Mouse (Mus musculus) cerebellum, adult 2 months (tissue): ENCODE measurements around the gene Kdelr3. TPM values are rescaled to one million over a fixed set of nuclear protein-coding genes. Genes with fewer than 3 reads are reported as not detected.

Experiments used
- DNase-seq, 2 experiments: peaks; one replicate each; pipeline ENCODE4 v3.0.0; 2021
- H3K27ac ChIP-seq: fragments of 200-500 bp; 2 replicates; pipeline ENCODE4 v1.5.1; 2012; ENCODE audit warnings: low read length, control low read depth, inconsistent platforms; ENCODE audit not compliant: insufficient read depth
- H3K27me3 ChIP-seq: fragments of 200-500 bp; 2 replicates; pipeline ENCODE4 v1.6.1; 2012; ENCODE audit warnings: inconsistent platforms, mild to moderate bottlenecking, low read length, moderate library complexity; ENCODE audit not compliant: control insufficient read depth, insufficient read depth
- H3K4me1 ChIP-seq: fragments of 200-500 bp; 2 replicates; pipeline ENCODE4 v1.6.1; 2011; ENCODE audit warnings: low read length; ENCODE audit not compliant: control insufficient read depth, insufficient read depth
- H3K4me3 ChIP-seq: fragments of 200-500 bp; replicated peaks from 2 replicates; pipeline ENCODE3; 2011; ENCODE audit warnings: mild to moderate bottlenecking, low read depth, low read length, control low read depth; ENCODE audit not compliant: insufficient read depth
- CTCF ChIP-seq: fragments of 200-500 bp; IDR thresholded peaks from 2 replicates; pipeline ENCODE4 v1.5.1; 2011; ENCODE audit warnings: low read depth, mild to moderate bottlenecking, control low read depth, low read length, moderate library complexity, borderline replicate concordance; ENCODE audit not compliant: insufficient read depth
- POLR2A ChIP-seq: fragments of 200-500 bp; IDR thresholded peaks from 2 replicates; pipeline ENCODE4 v1.6.1; 2011; ENCODE audit warnings: low read length, control low read depth, borderline replicate concordance; ENCODE audit not compliant: insufficient read depth
- WGBS: fragments of 180-500 bp; shearing (Covaris S2); methylation state at CpG from one replicate; pipeline ENCODE4 v1.1.7; 2018; 5-methylcytosine and 5-hydroxymethylcytosine counted together
- polyA plus RNA-seq: library from polyadenylated mRNA; depleted of rRNA; stranded (reverse); fragments of >200 nt; gene quantifications from 2 replicates; pipeline ENCODE4 v1.2.3, GENCODE M21; 2012

Kdelr3 gene
- polyA plus RNA-seq, 1 experiment: 1.7 TPM

DNA sequence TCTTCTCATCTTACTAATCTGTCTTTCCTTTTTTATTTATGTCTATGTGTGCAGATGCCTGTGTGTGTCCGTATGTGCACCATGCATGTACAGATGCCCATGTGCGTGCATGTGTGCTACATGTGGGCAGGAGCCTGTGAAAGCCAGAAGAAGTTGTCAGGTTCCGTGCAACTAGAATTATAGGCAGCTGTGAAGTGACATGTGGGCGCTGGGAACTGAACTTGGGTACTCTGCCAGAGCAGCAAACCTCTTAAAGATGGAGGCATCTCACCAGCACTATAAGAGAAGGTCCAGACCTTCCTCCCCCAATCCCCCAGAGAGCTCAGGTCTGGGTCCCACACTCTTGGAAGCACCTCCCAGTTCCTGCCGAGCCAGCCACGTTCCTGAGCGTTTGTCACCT is 9.8 kb upstream of the Kdelr3 start:
- WGBS: 28% methylated on average over 7 of the region's 7 CpGs
- Histone ChIP-seq H3K4me1 (peaks cover 5% of the 10 kb centered on the region), H3K4me3 (no peak overlapping the region), H3K27me3 (peaks cover 4% of the 10 kb centered on the region), H3K27ac (no peak overlapping the region)
- DNase-seq: no peak
- TF ChIP-seq CTCF (no peak), POLR2A (no peak)

DNA sequence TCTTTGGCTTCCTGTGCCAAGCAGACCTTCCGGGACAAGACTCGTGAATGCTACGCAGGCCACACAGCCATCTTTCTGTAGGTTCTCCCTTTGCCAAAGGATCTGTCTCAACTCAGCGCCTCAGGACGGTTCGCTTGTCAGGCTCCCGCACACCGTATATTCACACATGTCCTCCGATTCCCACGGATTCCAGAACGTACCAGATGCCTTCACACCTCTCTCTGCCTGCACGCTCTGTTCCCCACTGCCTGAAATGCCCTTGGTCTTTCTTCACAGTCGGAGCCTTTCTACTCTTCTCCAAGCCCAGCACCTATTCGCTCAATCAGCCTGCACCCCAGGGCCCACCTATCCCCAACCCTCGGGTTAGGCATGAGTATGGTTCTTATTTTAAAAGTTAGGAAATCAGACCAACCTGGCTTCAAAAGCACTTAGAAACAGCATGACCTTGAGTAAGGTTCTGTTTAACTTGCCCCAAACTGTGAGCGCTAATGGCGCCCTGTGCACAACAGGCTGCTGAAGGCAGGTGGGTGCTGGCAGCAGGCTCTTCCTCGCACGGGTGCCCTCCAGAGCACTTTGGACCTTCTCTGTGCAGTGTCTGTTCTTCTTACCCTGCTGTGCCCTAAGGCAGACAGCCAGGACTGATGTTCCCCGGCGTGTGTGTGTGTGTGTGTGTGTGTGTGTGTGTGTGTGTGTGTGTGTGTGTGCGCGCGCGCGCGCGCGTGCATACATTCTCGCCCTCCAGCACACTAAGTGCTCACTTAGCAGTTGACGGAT is 9.0 kb upstream of the Kdelr3 start:
- WGBS: 43% methylated on average over 31 of the region's 31 CpGs
- Histone ChIP-seq H3K4me3 (no peak overlapping the region), H3K4me1 (peaks cover 5% of the 10 kb centered on the region), H3K27ac (no peak overlapping the region), H3K27me3 (peaks cover 4% of the 10 kb centered on the region)
- no peak for TF ChIP-seq POLR2A
- TF ChIP-seq CTCF: no peak
- DNase-seq: no peak

DNA sequence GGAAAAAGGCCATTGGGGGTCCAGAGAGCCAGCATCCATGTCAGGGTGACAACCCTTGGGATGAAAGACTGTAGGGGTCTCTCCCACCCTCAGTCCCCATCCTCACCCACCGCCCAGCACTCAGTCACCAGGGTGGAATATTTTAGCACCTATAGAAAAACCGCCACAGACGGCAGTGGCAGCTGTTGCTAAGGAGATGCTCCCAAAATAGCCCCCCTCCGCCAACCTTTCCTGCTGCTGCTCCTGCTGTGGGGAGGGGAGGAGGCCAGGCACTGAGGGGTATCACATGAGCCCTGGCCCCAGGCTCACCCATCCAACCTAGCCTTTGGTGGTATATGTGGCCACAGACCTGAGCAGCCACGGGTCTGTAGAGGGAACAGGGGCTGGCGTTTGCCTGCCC is 6.2 kb upstream of the Kdelr3 start:
- no peak for TF ChIP-seq POLR2A
- TF ChIP-seq CTCF: no peak
- Histone ChIP-seq H3K27me3 (peaks cover 4% of the 10 kb centered on the region), H3K4me3 (no peak overlapping the region), H3K4me1 (peaks cover 5% of the 10 kb centered on the region; the same call in 1 of the 2 replicates), H3K27ac (no peak overlapping the region)
- 69% methylated on average over 6 of the region's 6 CpGs for WGBS
- DNase-seq: no peak

DNA sequence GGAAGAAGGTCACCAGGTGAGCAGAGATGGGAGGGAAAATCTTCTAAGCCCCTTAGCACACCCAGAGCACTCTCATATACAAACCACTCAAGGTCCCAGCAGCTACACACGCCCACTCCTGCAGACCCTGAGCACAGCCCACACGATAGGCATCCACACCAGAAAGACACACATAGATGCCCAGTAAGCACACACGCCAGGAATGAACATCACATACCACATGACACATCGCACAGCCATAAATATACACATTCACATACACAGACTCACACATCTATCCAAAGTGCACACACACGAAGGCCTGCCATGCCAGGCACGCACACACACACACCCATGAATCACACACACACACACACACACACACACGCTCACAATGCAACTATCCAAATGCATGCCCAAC is 5.8 kb upstream of the Kdelr3 start:
- Histone ChIP-seq H3K4me1 (peaks cover 5% of the 10 kb centered on the region; the same call in 1 of the 2 replicates), H3K27ac (no peak overlapping the region), H3K4me3 (no peak overlapping the region), H3K27me3 (peaks cover under 1% of the 10 kb centered on the region)
- WGBS: 91% methylated on average over 7 of the region's 7 CpGs
- DNase-seq: no peak
- TF ChIP-seq POLR2A: no peak
- TF ChIP-seq CTCF: no peak

DNA sequence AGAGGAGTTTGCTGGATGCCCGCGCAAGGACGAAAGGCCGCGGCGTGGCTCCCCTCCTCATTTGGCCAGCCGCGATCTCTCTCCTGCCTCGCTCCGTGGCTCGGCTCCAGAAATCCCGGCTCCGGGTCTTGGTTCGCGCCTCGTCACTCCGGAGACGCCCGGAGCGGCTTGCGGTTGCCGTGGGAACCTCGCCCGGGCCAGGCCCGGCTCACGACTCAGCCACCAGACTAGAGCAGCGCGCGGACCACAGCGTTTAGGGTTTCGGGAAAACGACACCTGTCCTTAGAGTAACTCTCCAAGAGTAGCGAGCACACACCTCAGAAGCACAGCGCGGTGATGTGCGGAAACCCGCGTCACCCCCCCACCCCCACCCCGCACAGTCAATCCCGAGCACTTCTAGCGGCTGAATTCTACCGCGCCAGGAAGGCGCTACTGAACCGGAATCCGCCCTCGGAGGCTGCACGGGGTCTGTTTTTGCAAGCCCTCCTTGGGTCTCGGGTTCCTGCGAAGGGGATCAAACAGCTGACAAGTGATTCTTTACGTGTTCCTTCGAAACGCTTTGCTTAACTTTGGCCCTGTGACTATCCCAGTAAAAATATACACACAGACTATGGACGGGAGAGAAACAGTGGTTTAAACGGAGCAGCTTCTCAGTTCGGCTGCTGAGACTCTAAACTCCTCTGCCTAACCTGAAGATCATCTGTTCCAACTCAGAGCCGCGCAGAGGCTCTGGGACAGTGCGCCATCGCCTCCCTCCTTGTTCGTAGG is 4.5 kb upstream of the Kdelr3 start:
- Histone ChIP-seq H3K27me3 (no peaks in the 10 kb centered on the region; the same call in 1 of the 2 replicates), H3K27ac (no peak overlapping the region), H3K4me3 (peak overlapping the region; percentile 56), H3K4me1 (peaks cover 2% of the 10 kb centered on the region; the same call in 1 of the 2 replicates)
- peak; percentile 78 to 79 for DNase-seq
- TF ChIP-seq POLR2A: no peak
- TF ChIP-seq CTCF: no peak
- 6% methylated on average over 61 of the region's 61 CpGs for WGBS

DNA sequence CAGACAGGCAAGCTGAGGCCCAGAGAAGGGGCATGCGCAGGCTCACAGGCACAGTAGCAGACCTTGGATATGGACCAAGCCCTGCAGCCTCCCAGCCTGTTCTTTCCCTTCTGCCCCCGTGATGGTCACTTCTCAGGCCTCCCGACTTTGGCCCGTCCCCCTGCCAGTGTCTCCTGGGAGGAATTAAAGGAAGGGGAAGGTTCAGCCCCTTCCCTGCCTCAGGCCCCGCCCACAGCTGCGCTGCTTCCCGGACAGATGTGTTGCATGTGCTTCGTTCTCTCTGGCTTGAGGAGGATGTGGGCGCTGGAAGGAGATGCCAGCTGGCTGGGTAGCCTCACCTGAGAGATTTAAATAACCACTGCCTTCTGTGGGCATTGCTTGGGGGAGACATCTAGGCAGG is 2.3 kb upstream of the Kdelr3 start:
- TF ChIP-seq POLR2A: no peak
- TF ChIP-seq CTCF: no peak
- 23% methylated on average over 9 of the region's 9 CpGs for WGBS
- no peak for DNase-seq
- Histone ChIP-seq H3K4me1 (peaks cover 12% of the 10 kb centered on the region), H3K27ac (no peak overlapping the region), H3K27me3 (no peaks in the 10 kb centered on the region; the same call in 1 of the 2 replicates), H3K4me3 (no peak overlapping the region)

DNA sequence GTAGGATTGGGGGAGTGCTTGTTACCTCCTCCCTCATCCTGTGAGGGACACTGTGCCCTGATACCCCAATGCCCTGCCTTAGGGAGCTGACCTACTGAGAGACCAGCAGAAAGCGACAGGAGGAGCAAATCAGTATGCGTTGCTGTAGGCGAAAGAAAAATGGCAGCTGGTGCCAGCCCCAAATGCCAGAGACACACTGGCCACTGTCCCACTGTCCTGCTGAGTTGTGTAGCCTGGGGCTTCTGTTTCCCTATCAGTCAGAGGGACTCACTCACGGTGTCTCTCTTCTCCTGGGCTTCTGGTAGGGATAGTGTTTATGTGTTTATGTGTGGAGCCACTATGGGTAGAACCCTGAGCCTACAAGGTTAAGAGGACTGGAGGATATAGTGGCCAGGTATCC is 1.5 kb downstream of the Kdelr3 start:
- 9% methylated on average over 4 of the region's 4 CpGs for WGBS
- H3K27me3 ChIP-seq: no peaks in the 10 kb centered on the region; the same call in 1 of the 2 replicates

DNA sequence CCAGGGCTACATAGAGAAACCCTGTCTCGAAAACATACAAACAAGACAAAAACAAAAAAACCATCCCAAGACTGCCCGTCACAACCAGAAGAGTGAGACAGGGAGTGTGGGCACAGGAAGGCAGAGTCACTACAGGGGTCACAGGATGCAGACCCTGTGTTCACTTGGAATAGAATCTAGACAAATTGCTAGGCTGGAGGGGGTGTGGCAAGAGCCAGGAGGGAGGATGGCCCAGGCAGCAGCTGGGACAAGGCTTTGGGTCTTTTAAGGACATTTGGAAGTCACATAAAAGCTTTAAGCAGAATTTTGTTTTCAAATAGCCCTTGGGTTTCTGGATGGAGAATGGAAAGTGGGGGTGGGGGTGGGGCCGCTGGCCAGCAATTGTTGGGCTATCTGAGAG is 2.4 kb downstream of the Kdelr3 start:
- Histone ChIP-seq H3K4me1 (peaks cover 12% of the 10 kb centered on the region), H3K27me3 (no peaks in the 10 kb centered on the region; the same call in 1 of the 2 replicates), H3K27ac (no peak overlapping the region), H3K4me3 (no peak overlapping the region)
- 93% methylated on average over 3 of the region's 3 CpGs for WGBS
- DNase-seq: no peak
- TF ChIP-seq CTCF: no peak
- TF ChIP-seq POLR2A: no peak

More for the DNA sequence above, 1.5 kb downstream of the Kdelr3 start:
- peak in 1 of 2 experiments; percentile 38 for DNase-seq
- TF ChIP-seq CTCF: no peak
- TF ChIP-seq POLR2A: no peak
- Histone ChIP-seq H3K4me1 (peaks cover 12% of the 10 kb centered on the region), H3K4me3 (no peak overlapping the region), H3K27ac (no peak overlapping the region)
